Mouse (Mus musculus) layer of hippocampus, postnatal 25 days (tissue): ENCODE results near the gene H2-DMb1. TPM values are rescaled to one million over a fixed set of nuclear protein-coding genes. Genes with fewer than 3 reads are reported as not detected.

Experiments
- DNase-seq, 2 experiments: peaks; one replicate each; pipeline ENCODE4 v3.0.0; 2022; ENCODE audit warnings: mixed read lengths in 2 of 2, low spot score in 1 of 2; ENCODE audit errors: extremely low spot score in 1 of 2
- total RNA-seq, 2 experiments: library from RNA; stranded (reverse); gene quantifications; 2 replicates each; pipeline ENCODE4 v1.2.3; 2021

The H2-DMb1 gene
- 1 to 10 TPM; 1.8 to 3.4 TPM for total RNA-seq

DNA sequence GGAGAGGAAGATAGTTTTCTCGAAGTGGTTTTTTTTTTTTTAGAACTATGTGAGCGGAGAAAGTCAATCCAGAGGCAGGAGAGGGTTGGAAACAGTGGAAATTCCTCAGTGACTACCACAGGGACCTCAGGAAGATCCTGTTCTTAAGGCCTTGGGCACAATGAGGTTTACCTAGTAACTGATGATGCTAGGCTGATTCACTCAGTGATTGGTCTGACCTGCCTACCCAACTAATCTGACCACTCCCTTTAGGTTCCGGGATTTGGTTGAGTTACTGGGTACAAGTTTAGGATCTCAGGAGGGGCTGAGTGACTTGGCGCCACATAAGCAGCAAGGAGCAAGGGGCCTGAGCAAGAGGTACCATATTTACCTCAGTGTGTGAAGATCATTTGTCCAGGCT, at the start of gene H2-DMb1:
H2-DMb1 (plus strand) TSS at position 150 of the 400 bp plus-strand sequence.
- no peak for DNase-seq

DNA sequence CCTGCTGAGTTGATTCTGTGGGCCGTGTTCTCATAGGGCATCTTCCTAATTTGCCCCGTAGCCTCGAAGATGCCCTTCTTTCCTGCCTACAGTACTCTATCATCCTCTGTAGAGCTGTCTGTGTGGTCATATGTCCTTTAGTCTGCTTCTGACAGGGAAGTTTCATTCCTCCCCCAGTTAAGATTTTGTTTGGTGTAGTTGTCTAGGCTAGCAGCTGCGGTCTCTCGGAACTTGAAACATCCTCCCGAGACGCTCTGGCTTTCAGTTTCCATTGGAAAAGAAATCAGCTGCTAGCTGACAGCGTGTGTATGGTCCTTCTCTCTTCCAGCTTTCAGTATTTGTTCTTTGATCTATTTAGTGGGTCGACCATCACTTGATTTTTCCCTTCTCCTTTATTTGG, 48.1 kb upstream of the H2-DMb1 start:
- DNase-seq, result no peak

GRCm38 (mm10) chr17:34106555-34106954, 46.3 kb upstream of the H2-DMb1 start:
- no peak for DNase-seq

DNA sequence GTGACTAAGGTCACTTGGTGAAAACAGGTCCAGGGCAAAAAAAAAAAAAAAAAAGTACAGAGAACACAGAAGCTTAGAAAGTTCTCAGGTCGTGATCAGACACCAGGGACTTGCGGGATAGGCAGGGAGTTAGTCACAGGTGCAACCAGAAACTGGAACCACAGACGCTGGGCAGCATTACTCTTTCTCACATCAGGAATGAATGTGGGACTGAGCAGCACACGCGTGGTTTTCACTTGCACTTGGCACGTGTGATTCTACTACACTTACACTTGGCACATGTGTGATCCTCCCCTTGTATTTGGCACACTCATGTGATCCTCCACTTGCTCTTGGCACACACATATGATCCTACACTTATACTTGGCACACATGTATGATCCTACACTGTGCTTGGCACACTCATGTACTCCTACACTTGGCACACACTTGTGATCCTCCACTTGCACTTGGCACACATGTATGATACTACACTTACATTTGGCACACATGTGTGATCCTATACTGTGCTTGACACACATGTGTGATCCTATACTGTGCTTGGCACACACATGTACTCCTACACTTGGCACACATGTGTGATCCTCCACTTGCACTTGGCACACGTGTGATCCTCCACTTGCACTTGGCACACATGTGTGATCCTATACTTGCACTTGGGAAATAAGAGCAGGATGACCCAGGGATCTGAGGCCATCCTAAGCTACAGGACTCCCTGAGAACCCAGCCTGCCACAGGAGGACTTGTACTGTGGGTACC, 45.6 kb upstream of the H2-DMb1 start:
- DNase-seq, result no peak

- no peak for DNase-seq
These were observed 44.4 kb upstream of the H2-DMb1 start for GRCm38 (mm10) chr17:34108460-34108859.

- DNase-seq, result no peak
These were observed 43.6 kb upstream of the H2-DMb1 start for GRCm38 (mm10) chr17:34109038-34109805.

- no peak for DNase-seq
These were observed 43.1 kb upstream of the H2-DMb1 start for GRCm38 (mm10) chr17:34109806-34110195.

DNA sequence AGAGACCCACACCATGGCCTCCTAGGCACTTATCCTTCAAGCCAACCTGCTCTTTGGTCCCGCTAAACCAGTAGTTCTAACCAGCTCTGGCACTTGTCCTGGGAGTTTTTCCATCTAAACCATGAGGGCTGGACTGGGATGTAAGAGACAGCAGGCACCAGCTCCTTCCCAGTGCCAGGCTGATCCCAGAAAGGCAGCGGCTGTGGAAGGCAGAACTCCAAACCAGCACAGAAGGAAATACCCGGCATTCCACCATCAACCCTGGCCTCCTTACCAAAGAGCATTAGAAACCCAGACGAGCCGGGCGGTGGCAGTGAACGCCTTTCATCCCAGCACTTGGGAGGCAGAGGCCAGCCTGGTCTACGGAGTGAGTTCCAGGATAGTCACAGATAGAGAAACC, 42.6 kb upstream of the H2-DMb1 start:
- DNase-seq, result no peak

DNA sequence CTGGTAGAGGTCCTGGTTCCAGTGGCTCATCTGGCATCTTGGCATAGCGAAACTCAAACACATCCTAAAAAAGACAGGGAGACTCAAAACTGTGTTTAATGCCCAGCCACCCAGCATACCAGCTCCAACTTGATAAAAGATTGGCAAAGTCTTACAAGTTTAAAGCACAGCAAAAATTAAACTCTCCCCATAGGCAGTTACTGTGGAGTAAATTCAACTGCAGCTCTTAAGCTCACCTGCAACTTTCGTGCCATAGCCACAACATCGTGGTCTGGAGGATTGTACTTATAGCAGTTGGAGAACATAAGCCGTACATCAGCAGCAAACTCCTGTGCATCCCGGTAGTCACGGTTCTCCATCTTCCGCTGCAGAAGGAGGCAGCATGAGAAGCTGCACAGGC, 38.8 kb upstream of the H2-DMb1 start:
- no peak for DNase-seq

- no peak for DNase-seq
These were observed 36.0 kb upstream of the H2-DMb1 start for GRCm38 (mm10) chr17:34116736-34117370.

DNA sequence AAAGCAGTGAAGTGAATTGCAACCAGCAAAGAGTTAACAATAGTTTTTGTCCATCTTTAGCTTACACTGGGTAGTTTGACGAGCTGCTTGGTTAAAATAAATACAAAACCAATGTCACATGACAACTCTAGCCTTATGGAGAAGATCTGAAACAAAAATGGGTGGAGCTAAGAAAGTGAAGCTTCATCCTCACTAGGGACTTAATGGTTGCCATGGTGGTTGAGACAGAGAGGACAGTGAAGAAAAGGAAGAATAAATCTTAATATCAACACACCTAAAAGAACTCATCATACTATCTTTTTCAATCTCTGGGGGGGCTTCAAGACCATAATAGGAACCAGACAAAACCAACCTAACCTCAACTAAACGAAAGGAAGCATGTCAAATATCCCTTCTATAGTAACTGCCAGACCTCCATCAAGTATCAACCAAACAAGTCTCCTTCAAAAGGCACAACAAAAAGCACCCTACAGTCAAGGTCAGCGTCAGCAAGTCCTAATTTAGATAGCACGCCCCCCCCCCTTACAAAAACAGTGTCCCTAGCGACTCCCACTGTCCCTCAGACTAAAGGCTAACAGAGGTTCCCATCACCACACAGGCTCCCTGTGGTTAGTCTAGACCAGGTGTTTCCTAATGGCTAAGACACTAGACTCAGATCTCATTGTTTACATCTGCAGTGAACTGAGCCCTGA, 35.3 kb upstream of the H2-DMb1 start:
- DNase-seq, result no peak

DNA sequence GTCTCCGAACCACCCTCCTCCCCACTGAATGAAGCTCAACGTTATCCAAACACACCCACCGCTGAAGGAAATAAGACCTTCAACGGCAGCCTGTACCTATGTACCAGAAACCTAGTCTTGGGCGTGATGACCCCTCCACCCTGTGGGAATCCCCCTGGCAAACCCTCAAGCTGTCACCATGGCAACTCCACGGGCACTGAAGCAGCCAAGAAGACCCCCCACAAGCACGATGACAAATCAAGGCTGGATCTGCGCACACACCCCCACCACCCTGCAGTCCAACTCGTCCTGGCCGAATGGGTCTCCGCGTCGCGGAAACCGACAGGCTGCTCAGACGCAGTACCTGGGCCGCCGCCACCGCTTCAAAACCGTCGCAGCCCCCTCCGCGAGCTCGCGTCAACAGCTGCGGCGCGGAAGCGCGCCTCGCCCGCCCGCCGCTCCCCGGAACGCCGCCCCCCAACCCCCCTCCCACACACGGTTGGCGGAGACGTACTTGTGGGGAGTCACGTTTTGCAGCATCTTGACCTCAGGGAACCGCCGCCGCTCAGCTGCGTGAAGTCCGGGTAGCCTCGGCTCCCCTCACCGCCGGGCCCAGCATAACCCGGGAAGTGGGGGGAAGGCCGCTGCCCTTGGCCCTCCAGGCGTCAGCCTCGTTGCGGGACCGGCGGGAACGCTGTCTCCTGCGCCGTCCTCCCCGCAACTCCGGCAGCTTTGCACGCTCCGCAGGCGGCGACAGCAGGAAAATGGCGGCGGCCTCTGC, 34.6 kb upstream of the H2-DMb1 start:
- DNase-seq, result no peak

- DNase-seq, result peak in 1 of 2 experiments; percentile 47
These were observed 34.0 kb upstream of the H2-DMb1 start for GRCm38 (mm10) chr17:34118873-34119248.

GRCm38 (mm10) chr17:34119249-34120179, 33.4 kb upstream of the H2-DMb1 start, which contains the start of gene H2-DMa:
H2-DMa (plus strand) TSS chr17:34119541.
- peak; percentile 97 to 100 for DNase-seq

GRCm38 (mm10) chr17:34120180-34120723, 32.6 kb upstream of the H2-DMb1 start:
- DNase-seq, result peak; percentile 68 to 76

GRCm38 (mm10) chr17:34120814-34121171, 32.1 kb upstream of the H2-DMb1 start:
- DNase-seq, result peak; percentile 63

- DNase-seq, result peak; percentile 62 to 77
These were observed 31.5 kb upstream of the H2-DMb1 start for GRCm38 (mm10) chr17:34121172-34121878.

- DNase-seq, result peak; percentile 56 to 61
These were observed 31.0 kb upstream of the H2-DMb1 start for GRCm38 (mm10) chr17:34121879-34122187.
